Mouse (Mus musculus) kidney, postnatal 0 days (tissue): ENCODE measurements around the gene Hist1h2bk. TPM values are rescaled to one million over a fixed set of nuclear protein-coding genes. Genes with fewer than 3 reads are reported as not detected.

Experiments used
- ATAC-seq: fragments of 200-750 bp; cut with Nextera tagmentation; replicated peaks from 2 replicates; pipeline ENCODE4 v1.8.0; 2017; ENCODE audit warnings: low read depth, moderate number of reproducible peaks, moderate TSS enrichment, moderate library complexity; ENCODE audit not compliant: low FRiP score
- DNase-seq: peaks from one replicate; pipeline ENCODE4 v3.0.0-alpha.2; 2016; ENCODE audit warnings: low spot score
- H3K27ac ChIP-seq: fragments of 300-500 bp; sonication (generic); 2 replicates; pipeline ENCODE4 v1.5.1; 2014; ENCODE audit warnings: mild to moderate bottlenecking
- H3K27me3 ChIP-seq: fragments of 300-500 bp; sonication (generic); 2 replicates; pipeline ENCODE4 v1.6.1; 2014; ENCODE audit warnings: low read length, mixed read lengths; ENCODE audit not compliant: insufficient read depth
- H3K36me3 ChIP-seq: fragments of 300-500 bp; sonication (generic); 2 replicates; pipeline ENCODE4 v1.6.1; 2014; ENCODE audit warnings: low read length, mixed read lengths; ENCODE audit not compliant: insufficient read depth
- H3K4me1 ChIP-seq: fragments of 300-500 bp; sonication (generic); replicated peaks from 2 replicates; pipeline ENCODE4 v1.6.1; 2014; ENCODE audit warnings: antibody characterized with exemption, low read length, mixed read lengths; ENCODE audit not compliant: insufficient read depth
- H3K4me2 ChIP-seq: fragments of 300-500 bp; sonication (generic); 2 replicates; pipeline ENCODE4 v1.6.1; 2014; ENCODE audit warnings: mild to moderate bottlenecking, low read length, moderate library complexity, mixed read lengths
- H3K4me3 ChIP-seq: fragments of 300-500 bp; sonication (generic); replicated peaks from 2 replicates; pipeline ENCODE4 v1.5.1; 2014; ENCODE audit warnings: low read depth, low read length
- H3K9ac ChIP-seq: fragments of 300-500 bp; sonication (generic); 2 replicates; pipeline ENCODE4 v1.6.1; 2014; ENCODE audit warnings: low read depth, low read length
- H3K9me3 ChIP-seq: fragments of 300-500 bp; sonication (generic); replicated peaks from 2 replicates; pipeline ENCODE4 v1.6.1; 2016; ENCODE audit warnings: low read length, inconsistent platforms, mixed read lengths
- CTCF ChIP-seq: IDR thresholded peaks from 2 replicates; pipeline ENCODE4 v1.5.1; 2016; ENCODE audit warnings: antibody characterized with exemption, low read depth, mild to moderate bottlenecking, moderate library complexity
- WGBS: fragments of 180-500 bp; shearing (Covaris S2); extraction: QIAGEN DNeasy Blood & Tissue Kit; methylation state at CpG from one replicate; pipeline ENCODE4 v1.1.7; 2014; 5-methylcytosine and 5-hydroxymethylcytosine counted together
- polyA plus RNA-seq: library from polyadenylated mRNA; unstranded; fragments of >200 nt; fragmentation: Nextera tagmentation; extraction: Ambion mirVana; gene quantifications from 2 replicates; pipeline ENCODE4 v1.2.1, GENCODE M21; 2015

Gene Hist1h2bk
- polyA plus RNA-seq, 1 experiment from 2014 or later = 4.0 TPM

DNA sequence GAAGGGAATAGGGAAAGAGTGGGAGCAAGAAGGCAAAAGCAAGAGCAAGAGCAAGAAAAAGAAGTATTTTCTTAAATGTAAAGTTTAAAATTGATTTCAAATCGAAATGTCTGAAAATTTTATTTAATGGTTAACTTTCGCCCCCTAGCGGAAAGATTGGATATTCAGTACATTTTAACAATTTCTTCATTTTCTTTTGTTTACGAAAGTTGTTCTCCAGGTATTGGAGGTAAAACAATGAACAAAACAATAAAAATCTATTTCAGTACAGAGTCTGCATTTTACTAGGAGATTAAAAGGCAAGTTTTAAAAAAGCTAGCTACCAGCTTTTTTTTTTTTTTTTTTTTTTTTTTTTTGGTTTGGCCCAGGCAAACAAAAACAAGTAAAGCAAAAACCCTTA, 5.2 kb upstream of the Hist1h2bk start:
- no peaks in the 10 kb centered on the region for H3K27me3 ChIP-seq
- no peak for ATAC-seq
- peak; percentile 66 for TF ChIP-seq CTCF

DNA sequence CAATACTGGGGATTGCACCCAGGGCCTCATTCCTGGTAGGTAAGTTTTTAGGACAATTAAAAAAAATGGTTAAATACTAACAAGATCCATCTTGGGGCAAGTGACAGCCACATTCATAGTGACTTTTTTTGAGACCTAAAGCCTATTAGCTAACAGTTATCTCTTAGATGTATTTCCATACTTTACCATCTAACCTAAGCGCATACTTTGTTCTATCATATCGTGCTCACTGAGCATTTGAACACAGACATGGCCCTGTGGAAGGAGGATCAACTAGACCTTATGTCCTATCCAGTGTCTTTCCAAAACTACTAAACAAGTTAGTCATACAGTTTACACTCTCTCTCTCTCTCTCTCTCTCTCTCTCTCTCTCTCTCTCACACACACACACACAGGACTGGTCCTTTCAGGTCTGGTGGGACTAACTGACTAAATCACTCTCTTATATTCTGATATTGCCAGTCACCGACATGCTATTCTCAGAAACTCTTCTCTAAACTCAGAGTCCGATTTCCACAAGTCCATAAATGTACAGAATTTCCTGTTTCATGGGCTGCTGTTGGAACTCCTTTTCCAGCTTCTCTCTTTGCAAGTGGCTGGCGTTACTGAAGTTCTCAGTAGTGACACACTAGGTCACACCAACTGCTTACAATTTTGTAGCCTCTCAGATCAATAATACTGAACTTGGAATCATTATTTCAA, 1.8 kb upstream of the Hist1h2bk start:
- peaks cover 6% of the 10 kb centered on the region; the same call in 1 of the 2 replicates for H3K4me1 ChIP-seq
- H3K9me3 ChIP-seq = no peaks in the 10 kb centered on the region
- H3K27me3 ChIP-seq = no peaks in the 10 kb centered on the region
- DNase-seq = no peak
- WGBS = 41% methylated on average over 5 of the region's 5 CpGs
- 0 out of 2 replicates have a peak overlapping the region, but pooled peaks have one; percentile 14 for H3K9ac ChIP-seq
- 0 out of 2 replicates have a peak overlapping the region, but pooled peaks have one; percentile 37 for H3K4me3 ChIP-seq
- H3K36me3 ChIP-seq = no peaks in the 10 kb centered on the region
- H3K4me2 ChIP-seq = peak overlapping the region; percentile 64
- ATAC-seq = no peak
- H3K27ac ChIP-seq = peak overlapping the region; percentile 60; the same call in 1 of the 2 replicates
- no peak for TF ChIP-seq CTCF

More for the DNA sequence above, 5.2 kb upstream of the Hist1h2bk start:
- peak; percentile 68 for DNase-seq
- Histone ChIP-seq H3K4me2 (no peak overlapping the region), H3K36me3 (no peaks in the 10 kb centered on the region), H3K4me3 (no peak overlapping the region), H3K4me1 (no peaks in the 10 kb centered on the region; the same call in 1 of the 2 replicates), H3K27ac (no peak overlapping the region), H3K9me3 (no peaks in the 10 kb centered on the region), H3K9ac (no peak overlapping the region)
- WGBS = 8% methylated on average over 4 of the region's 4 CpGs

DNA sequence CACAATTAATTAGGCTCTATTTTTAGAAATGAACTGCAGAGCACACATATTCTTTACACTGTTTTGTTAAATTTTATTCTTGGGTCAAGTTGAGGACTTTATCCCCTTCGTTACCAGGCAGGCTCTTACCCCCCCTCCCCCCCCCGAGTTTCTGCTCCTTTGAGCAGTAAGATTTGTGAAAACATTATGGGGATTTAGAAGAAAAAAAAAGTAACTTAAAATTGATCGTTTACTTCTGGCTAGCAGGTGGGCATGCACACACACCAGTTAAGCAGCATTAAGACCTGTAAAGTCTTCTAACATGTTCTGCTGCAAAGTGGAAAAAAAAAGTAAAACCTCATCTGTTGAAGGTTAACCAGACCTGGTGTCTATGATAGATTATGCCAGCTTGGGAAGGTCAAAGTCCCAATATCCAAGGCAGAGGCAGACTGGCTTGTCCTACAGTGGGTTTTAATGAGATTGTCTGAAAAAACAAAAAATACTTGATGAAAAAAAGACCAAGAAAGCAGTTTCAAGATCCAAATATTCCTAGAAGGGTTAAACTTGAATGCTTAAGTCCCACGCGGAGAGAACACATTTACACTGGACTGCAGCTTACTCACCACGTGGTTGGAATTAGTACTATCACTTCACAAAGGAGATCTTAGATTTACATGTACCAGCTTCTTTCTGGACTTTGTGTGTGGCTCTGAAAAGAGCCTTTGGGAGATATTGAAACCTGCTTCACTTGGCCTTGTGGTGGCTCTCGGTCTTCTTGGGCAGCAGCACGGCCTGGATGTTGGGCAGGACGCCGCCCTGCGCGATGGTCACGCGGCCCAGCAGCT, 1.0 kb upstream of the Hist1h2bk start:
- H3K4me2 ChIP-seq = peak overlapping the region; percentile 64
- no peaks in the 10 kb centered on the region for H3K9me3 ChIP-seq
- DNase-seq (peak; percentile 64), ATAC-seq (peak; percentile 38)
- peaks cover 6% of the 10 kb centered on the region; the same call in 1 of the 2 replicates for H3K4me1 ChIP-seq
- no peaks in the 10 kb centered on the region for H3K27me3 ChIP-seq
- WGBS = under 1% methylated on average over 12 of the region's 14 CpGs
- peak overlapping the region; percentile 37 for H3K4me3 ChIP-seq
- no peaks in the 10 kb centered on the region for H3K36me3 ChIP-seq
- H3K9ac ChIP-seq = peak overlapping the region; percentile 36
- peak overlapping the region; percentile 75 for H3K27ac ChIP-seq
- no peak for TF ChIP-seq CTCF

DNA sequence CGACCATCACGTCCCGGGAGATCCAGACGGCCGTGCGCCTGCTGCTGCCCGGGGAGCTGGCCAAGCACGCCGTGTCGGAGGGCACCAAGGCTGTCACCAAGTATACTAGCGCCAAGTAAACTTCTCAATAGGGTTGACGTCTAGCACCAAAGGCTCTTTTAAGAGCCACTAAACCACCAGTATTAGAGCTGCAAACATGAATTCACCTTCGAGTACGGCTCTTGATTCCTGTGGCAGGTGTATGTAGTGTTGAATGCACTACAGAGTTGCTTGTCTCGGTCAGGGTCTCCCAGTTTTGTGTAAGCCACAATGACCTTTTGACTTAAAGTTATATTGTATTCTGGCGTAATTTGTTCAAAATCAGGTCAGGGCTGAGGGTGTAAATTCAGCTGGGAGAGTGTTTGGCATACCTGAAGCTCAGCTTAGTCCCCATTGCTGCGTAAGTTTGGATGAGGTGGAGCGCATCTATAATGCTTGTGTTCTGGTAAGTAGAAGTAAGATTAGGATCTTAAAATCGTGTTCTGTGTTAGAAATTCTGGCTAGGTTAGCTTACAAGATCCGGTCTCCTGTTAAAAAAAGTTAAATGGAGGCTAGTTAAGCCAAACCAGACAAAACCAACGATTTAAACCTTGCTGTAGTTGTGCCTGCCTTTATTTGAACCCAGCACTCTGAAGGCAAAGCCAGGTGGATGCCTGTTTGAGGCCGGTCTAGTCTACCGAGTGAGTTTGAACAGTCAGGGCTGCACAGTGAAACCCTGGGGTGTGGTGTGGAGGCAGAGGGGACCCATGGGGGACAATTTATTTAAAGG, 683 bp downstream of the Hist1h2bk start:
- Histone ChIP-seq H3K4me1 (peaks cover 6% of the 10 kb centered on the region; the same call in 1 of the 2 replicates), H3K4me3 (peak overlapping the region; percentile 24; the same call in 1 of the 2 replicates), H3K9me3 (no peaks in the 10 kb centered on the region), H3K27ac (peak overlapping the region; percentile 48; the same call in 1 of the 2 replicates), H3K36me3 (no peaks in the 10 kb centered on the region), H3K4me2 (peak overlapping the region; percentile 64), H3K27me3 (no peaks in the 10 kb centered on the region), H3K9ac (peak overlapping the region; percentile 36; the same call in 1 of the 2 replicates)
- WGBS = 3% methylated on average over 17 of the region's 23 CpGs
- DNase-seq = no peak
- TF ChIP-seq CTCF = no peak
- no peak; the same call in 1 of the 2 replicates for ATAC-seq

DNA sequence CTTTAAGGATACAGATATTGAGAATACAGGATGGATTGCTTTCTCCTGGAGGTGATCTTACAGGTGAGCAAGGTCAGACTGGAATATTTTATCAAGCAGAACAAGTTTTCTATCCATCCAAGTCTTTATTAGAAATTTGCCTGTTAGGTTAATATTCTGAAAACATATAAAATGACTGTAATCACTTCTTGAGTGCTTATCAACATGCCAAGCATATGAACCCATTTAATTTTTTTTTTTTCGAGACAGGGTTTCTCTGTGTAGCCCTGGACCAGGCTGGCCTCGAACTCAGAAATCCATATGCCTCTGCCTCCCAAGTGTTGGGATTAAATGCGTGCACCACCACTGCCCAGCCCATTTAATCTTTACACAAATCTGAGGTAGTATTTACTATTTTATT, 1.3 kb downstream of the Hist1h2bk start:
- Histone ChIP-seq H3K9ac (no peak overlapping the region), H3K4me3 (no peak overlapping the region), H3K27ac (no peak overlapping the region), H3K4me1 (peaks cover 10% of the 10 kb centered on the region; the same call in 1 of the 2 replicates), H3K9me3 (no peaks in the 10 kb centered on the region), H3K36me3 (no peaks in the 10 kb centered on the region), H3K27me3 (no peaks in the 10 kb centered on the region), H3K4me2 (peak overlapping the region; percentile 64)
- WGBS = 54% methylated on average over 3 of the region's 3 CpGs
- DNase-seq (no peak), ATAC-seq (no peak)
- no peak for TF ChIP-seq CTCF

DNA sequence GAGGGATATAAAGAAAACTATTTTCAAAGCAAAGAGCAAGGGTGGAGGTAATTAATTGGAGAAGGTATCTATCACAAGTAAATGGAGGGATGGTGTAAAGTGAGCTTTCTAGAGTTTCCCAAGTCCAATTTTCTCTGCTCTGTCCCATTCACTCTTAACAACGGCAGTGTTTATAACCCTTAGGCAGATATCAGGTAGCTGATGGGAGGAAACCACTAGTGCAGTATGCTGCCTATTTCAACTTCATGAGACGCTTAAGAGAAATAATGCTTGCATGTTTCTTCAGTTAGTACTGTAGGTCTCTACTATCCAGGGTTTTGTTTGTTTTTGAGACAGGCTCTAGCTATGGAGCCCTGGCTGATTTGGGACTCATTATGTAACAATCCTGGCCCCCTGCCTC, 1.7 kb downstream of the Hist1h2bk start:
- Histone ChIP-seq H3K27me3 (no peaks in the 10 kb centered on the region), H3K9me3 (no peaks in the 10 kb centered on the region), H3K36me3 (no peaks in the 10 kb centered on the region), H3K27ac (no peak overlapping the region), H3K9ac (no peak overlapping the region), H3K4me2 (no peak overlapping the region), H3K4me3 (no peak overlapping the region), H3K4me1 (peaks cover 12% of the 10 kb centered on the region; the same call in 1 of the 2 replicates)
- no peak for DNase-seq
- no peak for TF ChIP-seq CTCF
- no peak for ATAC-seq
- WGBS = 42% methylated on average over 2 of the region's 2 CpGs
